Mouse (Mus musculus): ENCODE results near the gene Mei1. TPM values are rescaled to one million over a fixed set of nuclear protein-coding genes. Genes with fewer than 3 reads are reported as not detected.

The Mei1 gene
- 0.07 and 0.10 TPM in 2 replicates for polyA plus RNA-seq (2012; rRNA removed)

DNA sequence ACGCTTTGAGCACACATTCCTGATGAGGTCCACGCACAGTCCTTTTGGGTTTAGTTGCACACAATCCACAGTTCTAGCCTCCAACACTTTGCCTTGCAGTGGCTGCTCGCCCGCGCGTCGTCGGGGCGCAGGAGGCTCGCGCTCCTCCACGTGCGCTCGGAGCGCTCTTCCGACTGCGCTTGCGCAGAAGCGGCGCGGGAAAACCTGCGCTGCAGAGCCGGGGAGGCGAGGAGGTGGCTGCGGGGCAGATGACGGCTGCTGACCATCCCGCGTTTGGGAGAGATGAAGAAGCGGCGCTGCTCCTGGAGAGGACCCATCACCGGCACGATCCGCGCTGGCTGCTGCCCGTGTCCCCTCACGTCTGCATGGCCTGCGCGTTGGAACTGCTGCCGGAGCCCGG, at the start of gene Mei1:
Mei1 (plus strand) TSS at position 99 of the 400 bp plus-strand sequence.
- peak; percentile 13 for DNase-seq (ENCODE audit: low read depth)
- no peak for TF ChIP-seq POLR2A (IDR thresholded peaks at IDR 0.05; ENCODE audit: borderline replicate concordance, extremely low read depth, insufficient read depth, insufficient read length, poor library complexity, severe bottlenecking)
- no peak for TF ChIP-seq CTCF (IDR thresholded peaks at IDR 0.05; ENCODE audit: borderline replicate concordance, extremely low read depth, insufficient read depth, insufficient read length)

DNA sequence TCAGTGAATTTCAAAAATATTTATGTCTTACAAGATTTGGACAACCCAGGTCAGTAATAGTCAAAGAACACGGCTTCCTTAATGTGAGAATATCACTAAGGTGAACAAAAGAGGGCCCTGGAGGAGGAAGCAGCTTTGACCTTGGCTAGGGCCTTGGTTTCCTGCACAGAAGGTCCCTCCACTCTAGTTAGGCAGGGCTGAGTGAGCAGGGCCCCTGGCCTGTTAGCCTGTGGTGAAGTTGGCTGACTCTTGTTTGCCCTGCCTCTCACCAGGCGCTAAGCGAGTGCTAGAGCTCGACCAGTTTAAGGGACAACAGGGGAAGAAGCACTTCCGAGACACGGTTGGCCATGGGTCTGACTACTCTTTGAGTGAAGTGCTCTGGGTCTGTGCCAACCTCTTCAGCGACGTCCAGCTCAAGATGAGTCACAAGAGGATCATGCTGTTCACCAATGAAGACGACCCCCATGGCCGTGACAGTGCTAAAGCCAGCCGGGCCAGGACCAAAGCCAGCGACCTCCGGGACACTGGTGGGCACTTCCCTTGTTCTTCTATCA, 47.2 kb upstream of the Mei1 start:
- no peak for DNase-seq (ENCODE audit: low read depth)
- TF ChIP-seq POLR2A (IDR thresholded peaks at IDR 0.05; ENCODE audit: borderline replicate concordance, extremely low read depth, insufficient read depth, insufficient read length, poor library complexity, severe bottlenecking) (no peak), CTCF (IDR thresholded peaks at IDR 0.05; ENCODE audit: borderline replicate concordance, extremely low read depth, insufficient read depth, insufficient read length) (no peak)

DNA sequence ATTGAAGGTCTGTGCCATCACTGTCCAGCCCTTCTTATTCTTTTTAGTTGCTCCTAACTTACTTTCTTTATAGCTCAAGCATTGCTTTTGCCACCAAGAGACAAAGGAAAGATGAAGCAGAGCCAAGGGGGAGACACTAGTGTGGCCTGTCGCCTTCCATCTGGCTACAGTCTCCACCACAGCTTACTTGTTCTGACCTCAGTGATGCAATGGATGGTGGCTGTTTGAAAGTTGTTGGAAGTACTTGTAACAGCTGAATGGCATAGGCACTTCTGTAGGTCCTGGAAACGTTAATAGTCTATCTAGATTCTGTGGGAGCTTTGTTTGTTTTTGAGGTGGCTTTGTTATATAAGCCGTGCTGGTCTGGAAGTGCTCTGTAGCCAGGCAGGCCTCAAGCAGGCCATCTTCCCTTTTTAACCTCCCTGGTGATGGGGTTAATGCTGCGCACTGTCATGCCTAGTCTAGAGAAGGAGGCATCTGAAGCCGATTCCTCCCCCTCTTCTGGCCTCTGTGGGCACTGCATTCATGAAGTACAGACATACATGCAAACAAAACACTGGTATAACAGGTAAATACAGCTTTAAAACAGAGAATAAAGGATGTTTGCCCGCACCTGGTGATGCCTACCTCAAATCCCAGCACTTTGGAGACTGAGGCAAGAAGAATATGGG, 45.7 kb upstream of the Mei1 start:
- no peak for DNase-seq (ENCODE audit: low read depth)
- no peak for TF ChIP-seq POLR2A (IDR thresholded peaks at IDR 0.05; ENCODE audit: borderline replicate concordance, extremely low read depth, insufficient read depth, insufficient read length, poor library complexity, severe bottlenecking)
- TF ChIP-seq CTCF (IDR thresholded peaks at IDR 0.05; ENCODE audit: borderline replicate concordance, extremely low read depth, insufficient read depth, insufficient read length), result no peak

GRCm38 (mm10) chr15:82027276-82027675, 42.5 kb upstream of the Mei1 start:
- TF ChIP-seq POLR2A (IDR thresholded peaks at IDR 0.05; ENCODE audit: borderline replicate concordance, extremely low read depth, insufficient read depth, insufficient read length, poor library complexity, severe bottlenecking) (no peak), CTCF (IDR thresholded peaks at IDR 0.05; ENCODE audit: borderline replicate concordance, extremely low read depth, insufficient read depth, insufficient read length) (no peak)
- no peak for DNase-seq (ENCODE audit: low read depth)

- no peak for DNase-seq (ENCODE audit: low read depth)
- no peak for TF ChIP-seq CTCF (IDR thresholded peaks at IDR 0.05; ENCODE audit: borderline replicate concordance, extremely low read depth, insufficient read depth, insufficient read length)
- TF ChIP-seq POLR2A (IDR thresholded peaks at IDR 0.05; ENCODE audit: borderline replicate concordance, extremely low read depth, insufficient read depth, insufficient read length, poor library complexity, severe bottlenecking), result no peak
These were observed 42.1 kb upstream of the Mei1 start for GRCm38 (mm10) chr15:82027726-82028125.

DNA sequence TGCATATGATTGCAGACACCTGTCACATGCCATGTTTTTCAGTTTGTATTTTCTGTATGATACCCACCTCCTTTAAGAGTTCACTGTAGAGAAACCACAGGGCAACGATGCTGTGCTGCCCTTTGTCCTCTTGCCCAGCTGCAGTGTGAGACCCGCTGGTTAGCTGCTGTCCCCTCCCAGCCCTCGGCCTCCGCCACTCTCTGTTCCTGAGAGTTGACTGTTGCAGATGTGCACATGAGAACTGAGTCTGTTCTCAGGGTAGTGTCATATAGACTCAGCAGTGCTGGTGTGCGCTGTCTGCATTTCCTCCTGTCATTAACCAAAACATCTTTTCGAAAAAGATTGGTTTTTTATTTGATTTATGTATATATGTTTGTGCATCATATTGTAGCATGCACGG, 37.4 kb upstream of the Mei1 start:
- no peak for TF ChIP-seq CTCF (IDR thresholded peaks at IDR 0.05; ENCODE audit: borderline replicate concordance, extremely low read depth, insufficient read depth, insufficient read length)
- TF ChIP-seq POLR2A (IDR thresholded peaks at IDR 0.05; ENCODE audit: borderline replicate concordance, extremely low read depth, insufficient read depth, insufficient read length, poor library complexity, severe bottlenecking), result no peak
- DNase-seq (ENCODE audit: low read depth), result no peak

DNA sequence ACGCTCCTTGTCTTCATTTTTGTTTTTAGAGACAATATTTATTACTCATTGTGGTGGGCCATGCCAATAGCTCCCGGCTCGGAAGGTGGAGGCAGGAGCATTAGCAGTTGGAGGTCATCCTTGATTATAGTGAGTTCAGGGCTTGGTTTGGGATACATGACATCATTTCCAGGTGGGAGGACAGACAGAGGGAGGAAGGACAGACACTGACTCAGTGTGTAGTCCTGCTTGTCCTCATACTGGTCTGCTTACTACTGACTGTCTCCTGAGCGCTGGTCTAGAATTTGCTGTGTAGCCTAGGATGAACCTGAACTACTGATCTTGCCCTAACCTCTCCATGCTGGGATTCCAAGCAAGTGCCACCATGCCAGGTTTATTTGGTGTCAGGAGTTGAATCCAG, 36.0 kb upstream of the Mei1 start, which contains the start of gene Desi1:
Desi1 (minus strand) TSS at position 101 of the 400 bp plus-strand sequence.
- DNase-seq (ENCODE audit: low read depth), result no peak
- no peak for TF ChIP-seq CTCF (IDR thresholded peaks at IDR 0.05; ENCODE audit: borderline replicate concordance, extremely low read depth, insufficient read depth, insufficient read length)
- TF ChIP-seq POLR2A (IDR thresholded peaks at IDR 0.05; ENCODE audit: borderline replicate concordance, extremely low read depth, insufficient read depth, insufficient read length, poor library complexity, severe bottlenecking), result no peak

- DNase-seq (ENCODE audit: low read depth), result peak; percentile 47
- TF ChIP-seq POLR2A (IDR thresholded peaks at IDR 0.05; ENCODE audit: borderline replicate concordance, extremely low read depth, insufficient read depth, insufficient read length, poor library complexity, severe bottlenecking) (no peak), CTCF (IDR thresholded peaks at IDR 0.05; ENCODE audit: borderline replicate concordance, extremely low read depth, insufficient read depth, insufficient read length) (peak; percentile 18; the same call in 1 of the 2 replicates)
These were observed 33.7 kb upstream of the Mei1 start for GRCm38 (mm10) chr15:82035904-82036689.

DNA sequence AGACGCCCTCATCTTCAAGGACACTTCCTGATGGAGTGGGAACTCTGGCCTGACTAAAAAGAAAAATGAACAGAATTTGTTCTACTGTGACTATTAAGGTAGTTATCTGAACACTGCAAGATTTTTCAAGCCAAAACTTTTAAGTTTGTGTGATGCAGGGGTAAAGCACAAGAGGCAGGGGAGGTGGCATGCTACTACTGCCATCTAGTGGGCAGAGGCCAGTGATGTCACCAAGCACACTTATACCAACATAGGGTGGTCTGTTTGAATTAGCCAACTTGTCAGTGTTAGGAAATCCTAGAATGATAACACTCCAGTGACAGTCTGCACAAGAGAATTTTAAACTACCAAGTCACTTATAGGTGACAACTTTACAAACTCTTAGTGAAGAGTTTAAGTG, 29.1 kb upstream of the Mei1 start:
- TF ChIP-seq CTCF (IDR thresholded peaks at IDR 0.05; ENCODE audit: borderline replicate concordance, extremely low read depth, insufficient read depth, insufficient read length) (peak; percentile 80; the same call in 1 of the 2 replicates), POLR2A (IDR thresholded peaks at IDR 0.05; ENCODE audit: borderline replicate concordance, extremely low read depth, insufficient read depth, insufficient read length, poor library complexity, severe bottlenecking) (no peak)
- DNase-seq (ENCODE audit: low read depth), result peak; percentile 73

DNA sequence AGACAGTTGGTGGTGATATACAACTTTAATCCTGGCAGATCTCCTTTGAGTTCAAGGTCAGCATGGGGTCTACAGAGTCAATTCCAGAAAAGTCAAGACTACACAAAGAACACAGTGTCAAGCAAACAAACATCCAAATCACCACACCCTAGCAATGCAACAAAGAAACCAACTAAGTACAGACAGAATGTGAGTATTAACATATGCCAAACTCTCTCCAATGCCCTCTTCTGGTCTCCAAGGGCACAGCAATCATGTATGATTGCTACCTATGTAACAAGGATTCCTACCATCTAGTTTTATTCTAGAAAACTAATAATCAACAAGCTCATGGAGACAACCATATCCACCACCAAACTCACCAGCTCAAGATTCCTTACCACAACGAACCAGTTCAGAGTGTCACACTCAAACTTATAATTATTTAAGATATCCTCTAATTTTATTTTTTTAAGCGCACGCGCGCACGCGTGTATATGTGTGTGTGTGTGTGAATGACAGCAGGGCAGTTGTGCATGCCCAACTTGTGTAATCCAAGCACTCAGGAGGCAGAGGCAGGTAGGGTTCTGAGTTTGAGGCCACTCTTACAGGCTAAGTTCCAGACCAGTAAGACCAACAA, 25.5 kb upstream of the Mei1 start:
- DNase-seq (ENCODE audit: low read depth), result peak; percentile 50
- TF ChIP-seq POLR2A (IDR thresholded peaks at IDR 0.05; ENCODE audit: borderline replicate concordance, extremely low read depth, insufficient read depth, insufficient read length, poor library complexity, severe bottlenecking) (no peak), CTCF (IDR thresholded peaks at IDR 0.05; ENCODE audit: borderline replicate concordance, extremely low read depth, insufficient read depth, insufficient read length) (no peak)
